Mouse (Mus musculus): ENCODE data around the gene Fam83c. TPM values are rescaled to one million over a fixed set of nuclear protein-coding genes. Genes with fewer than 3 reads are reported as not detected.

Fam83c gene
- polyA plus RNA-seq (2015; fragmentation: Nextera tagmentation; extraction: Ambion mirVana): 0.30 and 0.53 TPM in 2 replicates

- ATAC-seq: no peak; the same call in 1 of the 2 replicates
These were observed at the start of gene Fam83c for GRCm38 (mm10) chr2:155834732-155835131. Gene Fam83c, minus strand, starts transcription at chr2:155834854.

DNA sequence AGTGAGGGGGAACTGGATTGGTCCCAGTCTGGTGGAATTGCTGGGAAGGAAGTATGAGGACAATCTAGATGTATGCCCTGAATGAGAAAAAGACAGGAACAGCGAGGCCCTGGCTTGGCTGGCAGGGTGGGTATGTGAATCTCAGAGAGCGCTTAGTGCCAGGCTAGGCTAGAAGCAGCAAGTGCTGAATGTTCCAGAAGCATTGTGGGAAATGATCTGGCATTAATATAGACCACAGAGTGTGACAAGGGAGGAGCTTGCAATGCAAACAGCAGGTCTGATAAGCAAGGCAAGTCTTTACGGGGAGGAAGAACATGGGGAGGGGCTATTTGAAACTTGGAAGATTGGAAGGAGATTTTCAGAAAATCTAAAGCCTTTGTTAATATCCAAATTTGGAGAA is 47.4 kb upstream of the Fam83c start:
- Histone ChIP-seq H3K9ac (no peak overlapping the region), H3K4me3 (replicated peaks) (no peak overlapping the region), H3K36me3 (peaks cover 8% of the 10 kb centered on the region), H3K4me1 (replicated peaks) (no peaks in the 10 kb centered on the region), H3K4me2 (replicated peaks) (no peak overlapping the region), H3K27me3 (replicated peaks) (no peaks in the 10 kb centered on the region), H3K27ac (no peak overlapping the region), H3K9me3 (no peaks in the 10 kb centered on the region)
- WGBS: 77% methylated on average over 3 of the region's 3 CpGs
- 0 out of 2 replicates have a peak, but pooled peaks have one; percentile 36 for ATAC-seq

More at GRCm38 (mm10) chr2:155834732-155835131, at the start of gene Fam83c:
- Histone ChIP-seq H3K9me3 (no peaks in the 10 kb centered on the region), H3K4me1 (replicated peaks) (0 out of 2 replicates have a peak, but pooled peaks cover 3% of the 10 kb centered on the region), H3K27me3 (replicated peaks) (no peaks in the 10 kb centered on the region), H3K36me3 (no peaks in the 10 kb centered on the region), H3K27ac (no peak within 1 kb of the TSS), H3K9ac (no peak within 1 kb of the TSS), H3K4me2 (replicated peaks) (no peak within 1 kb of the TSS), H3K4me3 (replicated peaks) (no peak within 1 kb of the TSS)
- WGBS: 57% methylated on average over 9 of the region's 9 CpGs

GRCm38 (mm10) chr2:155878964-155879876 is 44.6 kb upstream of the Fam83c start:
- no peaks in the 10 kb centered on the region for H3K9me3 ChIP-seq
- H3K27ac ChIP-seq: no peak overlapping the region
- no peaks in the 10 kb centered on the region for H3K27me3 ChIP-seq (replicated peaks)
- 82% methylated on average over 21 of the region's 21 CpGs for WGBS
- no peak overlapping the region for H3K4me2 ChIP-seq (replicated peaks)
- no peak for ATAC-seq
- H3K36me3 ChIP-seq: peaks cover 16% of the 10 kb centered on the region
- H3K4me3 ChIP-seq (replicated peaks): no peak overlapping the region
- H3K9ac ChIP-seq: no peak overlapping the region
- H3K4me1 ChIP-seq (replicated peaks): no peaks in the 10 kb centered on the region

DNA sequence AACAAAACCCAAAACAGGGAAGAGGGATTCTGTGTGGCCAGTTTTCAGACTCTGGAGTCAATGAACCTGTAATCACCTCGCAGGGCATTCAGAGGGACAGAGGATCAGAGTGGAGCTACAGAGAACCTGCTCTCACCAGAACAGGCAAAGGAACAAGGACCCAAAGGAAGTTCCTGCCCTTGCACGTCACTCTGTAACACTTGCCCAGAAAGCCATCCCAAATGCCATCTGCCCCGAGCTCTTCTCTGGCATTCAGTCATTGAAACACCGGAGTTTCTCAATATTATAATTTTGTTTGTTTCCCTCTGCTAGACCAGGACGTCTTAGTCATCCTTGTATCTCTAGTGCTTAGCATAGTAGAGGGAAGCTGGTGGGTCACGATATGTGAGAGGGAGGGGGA is 39.0 kb upstream of the Fam83c start:
- Histone ChIP-seq H3K9ac (no peak overlapping the region), H3K4me1 (replicated peaks) (peaks cover 9% of the 10 kb centered on the region), H3K4me3 (replicated peaks) (no peak overlapping the region), H3K27ac (no peak overlapping the region), H3K9me3 (no peaks in the 10 kb centered on the region), H3K27me3 (replicated peaks) (no peaks in the 10 kb centered on the region), H3K36me3 (peaks cover 16% of the 10 kb centered on the region), H3K4me2 (replicated peaks) (no peak overlapping the region)
- ATAC-seq: no peak
- 65% methylated on average over 6 of the region's 6 CpGs for WGBS

GRCm38 (mm10) chr2:155872930-155873507 is 38.4 kb upstream of the Fam83c start:
- H3K27me3 ChIP-seq (replicated peaks): no peaks in the 10 kb centered on the region
- no peak for ATAC-seq
- H3K27ac ChIP-seq: no peak overlapping the region
- H3K4me2 ChIP-seq (replicated peaks): no peak overlapping the region
- 41% methylated on average over 10 of the region's 10 CpGs for WGBS
- H3K4me1 ChIP-seq (replicated peaks): peaks cover 9% of the 10 kb centered on the region
- no peaks in the 10 kb centered on the region for H3K9me3 ChIP-seq
- H3K9ac ChIP-seq: no peak overlapping the region
- peaks cover 16% of the 10 kb centered on the region for H3K36me3 ChIP-seq
- H3K4me3 ChIP-seq (replicated peaks): no peak overlapping the region

DNA sequence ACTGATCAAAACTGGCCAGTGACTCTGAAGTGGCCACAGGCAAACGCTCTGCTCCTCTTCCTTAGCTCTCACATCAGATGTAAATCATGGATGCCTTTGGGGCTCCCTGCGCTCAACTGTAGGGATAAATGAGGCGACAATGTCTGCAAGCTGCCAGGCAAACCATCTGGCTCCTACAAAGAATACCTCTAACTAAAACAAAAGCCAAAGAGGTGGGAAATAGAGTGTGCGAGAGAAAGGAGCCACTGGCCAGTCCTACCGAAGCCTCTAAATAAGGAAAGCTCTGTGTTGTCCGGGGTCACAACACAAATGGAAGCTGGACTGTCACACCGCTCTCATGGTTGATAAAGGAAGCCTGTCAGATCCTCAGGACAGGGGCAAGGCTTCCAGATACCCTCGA is 37.8 kb upstream of the Fam83c start:
- Histone ChIP-seq H3K27ac (no peak overlapping the region), H3K36me3 (peaks cover 16% of the 10 kb centered on the region), H3K9me3 (no peaks in the 10 kb centered on the region), H3K27me3 (replicated peaks) (no peaks in the 10 kb centered on the region), H3K4me2 (replicated peaks) (no peak overlapping the region), H3K4me1 (replicated peaks) (peaks cover 9% of the 10 kb centered on the region), H3K9ac (no peak overlapping the region), H3K4me3 (replicated peaks) (no peak overlapping the region)
- 54% methylated on average over 8 of the region's 8 CpGs for WGBS
- ATAC-seq: no peak

DNA sequence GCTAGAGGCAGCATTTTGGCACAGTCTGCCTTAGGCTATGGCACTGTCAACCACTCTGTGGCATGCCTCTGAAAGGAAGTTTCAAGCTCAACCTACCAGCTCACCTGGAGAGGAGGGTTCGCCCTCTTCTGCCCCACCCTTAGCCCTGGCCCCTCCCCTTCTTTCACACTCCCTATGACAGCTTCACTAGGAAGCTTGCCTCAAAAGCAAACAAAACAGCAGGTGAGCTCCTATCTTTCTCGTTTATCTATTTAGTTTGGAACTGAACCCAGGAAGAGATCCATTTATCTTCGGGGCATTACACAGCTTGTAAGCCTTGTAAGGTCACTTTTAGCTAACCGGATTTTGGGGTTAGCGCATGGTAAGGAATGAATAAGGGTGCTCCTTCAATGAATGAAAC is 35.1 kb upstream of the Fam83c start:
- ATAC-seq: peak; percentile 90
- 0 out of 2 replicates have a peak, but pooled peaks cover 4% of the 10 kb centered on the region for H3K36me3 ChIP-seq
- H3K4me2 ChIP-seq (replicated peaks): no peak overlapping the region
- no peak overlapping the region for H3K4me3 ChIP-seq (replicated peaks)
- no peaks in the 10 kb centered on the region for H3K9me3 ChIP-seq
- 58% methylated on average over 5 of the region's 5 CpGs for WGBS
- H3K27me3 ChIP-seq (replicated peaks): no peaks in the 10 kb centered on the region
- H3K4me1 ChIP-seq (replicated peaks): peaks cover 9% of the 10 kb centered on the region
- H3K27ac ChIP-seq: no peak overlapping the region
- H3K9ac ChIP-seq: no peak overlapping the region

GRCm38 (mm10) chr2:155868320-155868719 is 33.7 kb upstream of the Fam83c start:
- 97% methylated on average over 8 of the region's 8 CpGs for WGBS
- no peak for ATAC-seq
- H3K9me3 ChIP-seq: no peaks in the 10 kb centered on the region

DNA sequence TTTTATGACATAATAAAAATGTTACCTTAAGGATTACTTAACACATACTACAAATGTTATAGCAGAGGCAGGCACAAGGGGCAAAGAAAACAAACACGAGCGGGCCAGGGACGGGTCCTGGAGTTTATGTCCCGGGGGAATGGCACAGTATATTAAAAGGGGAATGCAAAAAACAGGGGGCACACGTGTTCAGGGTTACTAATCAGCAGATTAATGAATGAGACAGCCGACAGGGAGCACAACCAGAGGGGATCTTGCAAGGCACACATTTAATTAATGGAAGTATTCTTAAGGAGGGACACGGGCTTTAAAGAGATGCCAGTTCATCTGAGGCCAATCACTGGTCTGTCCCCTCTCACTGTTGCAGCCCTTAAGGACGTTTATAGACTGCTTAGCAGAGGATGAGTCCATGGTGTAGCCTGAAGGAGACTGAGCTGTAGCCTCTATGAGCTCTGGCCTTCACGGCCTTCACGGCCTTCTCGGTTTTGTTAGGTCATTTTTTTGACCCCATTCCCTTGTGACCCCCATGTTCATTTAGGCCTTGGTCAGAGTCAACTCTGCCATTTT is 28.7 kb upstream of the Fam83c start:
- H3K4me1 ChIP-seq (replicated peaks): peaks cover 5% of the 10 kb centered on the region; the same call in 1 of the 2 replicates
- no peaks in the 10 kb centered on the region for H3K27me3 ChIP-seq (replicated peaks)
- no peak overlapping the region for H3K4me3 ChIP-seq (replicated peaks)
- no peaks in the 10 kb centered on the region for H3K36me3 ChIP-seq
- no peaks in the 10 kb centered on the region for H3K9me3 ChIP-seq
- H3K9ac ChIP-seq: no peak overlapping the region
- no peak overlapping the region for H3K27ac ChIP-seq
- no peak overlapping the region for H3K4me2 ChIP-seq (replicated peaks)
- no peak; the same call in 1 of the 2 replicates for ATAC-seq
- WGBS: 49% methylated on average over 11 of the region's 11 CpGs

More at GRCm38 (mm10) chr2:155868320-155868719, 33.7 kb upstream of the Fam83c start:
- no peak overlapping the region for H3K4me2 ChIP-seq (replicated peaks)
- 0 out of 2 replicates have a peak, but pooled peaks cover 4% of the 10 kb centered on the region for H3K36me3 ChIP-seq
- no peak overlapping the region for H3K4me3 ChIP-seq (replicated peaks)
- peaks cover 8% of the 10 kb centered on the region for H3K4me1 ChIP-seq (replicated peaks)
- no peak overlapping the region for H3K27ac ChIP-seq
- no peaks in the 10 kb centered on the region for H3K27me3 ChIP-seq (replicated peaks)
- no peak overlapping the region for H3K9ac ChIP-seq

GRCm38 (mm10) chr2:155862573-155863300 is 28.1 kb upstream of the Fam83c start:
- WGBS: 56% methylated on average over 13 of the region's 13 CpGs
- Histone ChIP-seq H3K9ac (no peak overlapping the region), H3K27ac (no peak overlapping the region), H3K4me1 (replicated peaks) (peaks cover 5% of the 10 kb centered on the region; the same call in 1 of the 2 replicates), H3K4me3 (replicated peaks) (no peak overlapping the region), H3K27me3 (replicated peaks) (no peaks in the 10 kb centered on the region), H3K36me3 (peaks cover 4% of the 10 kb centered on the region; the same call in 1 of the 2 replicates), H3K9me3 (no peaks in the 10 kb centered on the region), H3K4me2 (replicated peaks) (no peak overlapping the region)
- ATAC-seq: peak; percentile 80

DNA sequence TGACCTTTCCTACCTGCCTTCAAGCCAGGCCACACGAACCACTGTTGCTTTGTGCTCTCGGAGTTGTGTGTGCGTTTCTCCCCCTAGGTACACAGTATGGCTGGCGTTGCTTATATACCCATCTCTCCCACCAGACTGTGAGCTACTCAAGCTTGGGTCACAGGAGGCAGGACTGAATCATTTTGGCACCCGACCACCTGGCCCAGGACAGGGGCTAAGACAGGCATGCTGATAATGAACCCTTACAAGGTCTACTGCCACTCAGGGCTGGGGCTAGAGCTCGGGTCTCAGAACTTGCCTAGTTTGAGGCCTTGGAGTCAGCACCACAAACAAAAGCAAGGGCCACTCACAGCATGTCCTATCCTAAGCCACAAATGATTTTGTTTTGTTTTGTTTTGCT is 26.9 kb upstream of the Fam83c start:
- H3K36me3 ChIP-seq: peaks cover 7% of the 10 kb centered on the region
- H3K4me2 ChIP-seq (replicated peaks): no peak overlapping the region
- no peak overlapping the region for H3K9ac ChIP-seq
- H3K4me3 ChIP-seq (replicated peaks): no peak overlapping the region
- H3K27ac ChIP-seq: no peak overlapping the region
- H3K9me3 ChIP-seq: no peaks in the 10 kb centered on the region
- 91% methylated on average over 6 of the region's 6 CpGs for WGBS
- H3K4me1 ChIP-seq (replicated peaks): peaks cover 5% of the 10 kb centered on the region; the same call in 1 of the 2 replicates
- no peaks in the 10 kb centered on the region for H3K27me3 ChIP-seq (replicated peaks)
- no peak for ATAC-seq
